Mouse (Mus musculus) forebrain, embryonic 16.5 days (tissue): ENCODE results near the gene Hoxa9. TPM values are rescaled to one million over a fixed set of nuclear protein-coding genes. Genes with fewer than 3 reads are reported as not detected.

Experiments used
- ATAC-seq: fragments of 200-750 bp; cut with Nextera tagmentation; 2 replicates; pipeline ENCODE4 v1.8.0; 2017; ENCODE audit warnings: mild to moderate bottlenecking, moderate library complexity
- H3K27ac ChIP-seq: fragments of 300-500 bp; sonication (generic); 2 replicates; pipeline ENCODE4 v1.5.1; 2014; ENCODE audit warnings: low read length, control low read depth
- H3K27me3 ChIP-seq: fragments of 300-500 bp; sonication (generic); replicated peaks from 2 replicates; pipeline ENCODE4 v1.6.1; 2014; ENCODE audit warnings: low read length; ENCODE audit not compliant: control insufficient read depth, insufficient read depth
- H3K36me3 ChIP-seq: fragments of 300-500 bp; sonication (generic); 2 replicates; pipeline ENCODE4 v1.6.1; 2014; ENCODE audit not compliant: control insufficient read depth, insufficient read depth
- H3K4me1 ChIP-seq: fragments of 300-500 bp; sonication (generic); replicated peaks from 2 replicates; pipeline ENCODE4 v1.6.1; 2014; ENCODE audit warnings: low read length; ENCODE audit not compliant: control insufficient read depth, insufficient read depth
- H3K4me2 ChIP-seq: fragments of 300-500 bp; sonication (generic); 2 replicates; pipeline ENCODE4 v1.6.1; 2014; ENCODE audit warnings: mild to moderate bottlenecking, low read length, control low read depth
- H3K4me3 ChIP-seq: fragments of 300-500 bp; sonication (generic); replicated peaks from 2 replicates; pipeline ENCODE4 v1.5.1; 2014; ENCODE audit warnings: mild to moderate bottlenecking, low read length, control low read depth
- H3K9ac ChIP-seq: fragments of 300-500 bp; sonication (generic); replicated peaks from 2 replicates; pipeline ENCODE4 v1.6.1; 2014; ENCODE audit warnings: low read depth, low read length, control low read depth
- H3K9me3 ChIP-seq: fragments of 300-500 bp; sonication (generic); 2 replicates; pipeline ENCODE4 v1.6.1; 2016; ENCODE audit warnings: low read length; ENCODE audit not compliant: control insufficient read depth
- WGBS: fragments of 180-500 bp; shearing (Covaris S2); extraction: QIAGEN DNeasy Blood & Tissue Kit; methylation state at CpG from one replicate; pipeline ENCODE4 v1.1.7; 2014; 5-methylcytosine and 5-hydroxymethylcytosine counted together
- polyA plus RNA-seq: library from polyadenylated mRNA; unstranded; fragments of >200 nt; fragmentation: Nextera tagmentation; extraction: Ambion mirVana; gene quantifications from 2 replicates; pipeline ENCODE4 v1.2.1, GENCODE M21; 2015

Hoxa9 gene
- polyA plus RNA-seq, 1 experiment from 2014 or later: not detected

DNA sequence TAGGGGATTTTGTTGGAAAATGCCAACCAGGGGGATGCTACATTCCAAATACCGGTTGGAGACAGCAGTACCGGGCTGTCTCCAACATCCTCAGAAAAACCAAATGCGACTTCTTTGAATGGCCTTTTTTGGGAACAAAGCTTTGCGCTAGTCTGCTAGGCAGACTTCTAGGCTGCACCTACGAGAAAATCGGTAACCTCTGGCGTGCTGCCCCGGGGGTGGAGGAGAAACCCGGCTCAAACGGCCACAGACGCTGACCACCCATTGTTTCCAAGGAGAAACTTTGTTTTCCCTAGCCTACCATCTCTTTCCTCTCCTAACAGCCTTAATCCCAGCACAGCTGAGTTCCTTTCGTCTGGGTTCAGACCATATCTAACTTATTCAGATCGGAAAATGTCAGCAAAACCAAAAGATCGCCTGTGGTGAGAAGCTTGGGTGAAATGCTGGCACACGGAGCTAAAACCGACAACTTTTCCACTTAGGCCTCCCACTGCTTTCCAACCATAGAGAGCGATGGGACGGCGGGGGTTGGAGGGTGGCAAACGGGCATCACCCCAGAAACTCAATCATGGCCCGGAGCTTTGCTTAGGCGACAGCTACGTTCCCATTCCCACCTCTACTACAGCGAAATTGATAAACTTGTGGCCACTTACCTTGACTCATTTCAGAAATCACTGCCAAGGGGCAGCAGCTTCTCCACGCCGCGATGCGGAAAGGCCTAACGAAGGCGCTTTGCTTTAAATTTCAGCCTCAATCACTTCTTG lies 8.9 kb upstream of the Hoxa9 start:
- no peaks in the 10 kb centered on the region for H3K36me3 ChIP-seq
- no peak overlapping the region for H3K4me3 ChIP-seq
- no peaks in the 10 kb centered on the region for H3K9me3 ChIP-seq
- no peak overlapping the region for H3K4me2 ChIP-seq
- peaks cover 90% of the 10 kb centered on the region for H3K27me3 ChIP-seq
- H3K27ac ChIP-seq: no peak overlapping the region
- ATAC-seq: no peak
- H3K9ac ChIP-seq: no peak overlapping the region
- no peaks in the 10 kb centered on the region for H3K4me1 ChIP-seq
- 3% methylated on average over 30 of the region's 30 CpGs for WGBS

DNA sequence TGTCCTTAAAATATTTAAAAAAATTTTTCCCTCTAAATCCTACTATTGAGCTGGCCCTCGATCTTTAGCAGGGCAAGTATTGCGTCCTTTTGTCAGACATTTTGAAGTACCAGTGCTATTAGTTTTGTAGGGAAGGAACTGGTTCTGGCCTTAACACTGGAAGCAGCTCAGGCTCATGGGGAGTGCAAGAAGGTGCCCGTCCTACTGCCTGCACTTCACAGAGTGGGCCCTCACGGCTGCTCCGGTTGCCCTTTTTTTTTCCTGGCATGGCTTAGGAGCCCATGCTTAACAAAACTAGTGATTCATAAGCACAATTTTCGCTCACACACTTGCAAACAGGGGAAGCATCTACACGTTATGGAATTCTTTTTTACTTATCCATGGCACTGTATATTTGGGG lies 8.1 kb upstream of the Hoxa9 start:
- WGBS: 4% methylated on average over 7 of the region's 7 CpGs
- no peak overlapping the region for H3K9ac ChIP-seq
- H3K36me3 ChIP-seq: no peaks in the 10 kb centered on the region
- no peak for ATAC-seq
- H3K4me3 ChIP-seq: no peak overlapping the region
- H3K4me1 ChIP-seq: no peaks in the 10 kb centered on the region; the same call in 1 of the 2 replicates
- no peaks in the 10 kb centered on the region for H3K9me3 ChIP-seq
- H3K27me3 ChIP-seq: peaks cover 92% of the 10 kb centered on the region
- H3K27ac ChIP-seq: no peak overlapping the region
- no peak overlapping the region for H3K4me2 ChIP-seq

GRCm38 (mm10) chr6:52238155-52238545 lies 7.3 kb upstream of the Hoxa9 start:
- no peaks in the 10 kb centered on the region for H3K36me3 ChIP-seq
- H3K4me1 ChIP-seq: no peaks in the 10 kb centered on the region; the same call in 1 of the 2 replicates
- H3K4me3 ChIP-seq: no peak overlapping the region
- H3K4me2 ChIP-seq: no peak overlapping the region
- H3K9me3 ChIP-seq: no peaks in the 10 kb centered on the region
- ATAC-seq: no peak
- WGBS: 3% methylated on average over 7 of the region's 7 CpGs
- no peak overlapping the region for H3K27ac ChIP-seq
- H3K9ac ChIP-seq: no peak overlapping the region
- peaks cover 92% of the 10 kb centered on the region for H3K27me3 ChIP-seq

DNA sequence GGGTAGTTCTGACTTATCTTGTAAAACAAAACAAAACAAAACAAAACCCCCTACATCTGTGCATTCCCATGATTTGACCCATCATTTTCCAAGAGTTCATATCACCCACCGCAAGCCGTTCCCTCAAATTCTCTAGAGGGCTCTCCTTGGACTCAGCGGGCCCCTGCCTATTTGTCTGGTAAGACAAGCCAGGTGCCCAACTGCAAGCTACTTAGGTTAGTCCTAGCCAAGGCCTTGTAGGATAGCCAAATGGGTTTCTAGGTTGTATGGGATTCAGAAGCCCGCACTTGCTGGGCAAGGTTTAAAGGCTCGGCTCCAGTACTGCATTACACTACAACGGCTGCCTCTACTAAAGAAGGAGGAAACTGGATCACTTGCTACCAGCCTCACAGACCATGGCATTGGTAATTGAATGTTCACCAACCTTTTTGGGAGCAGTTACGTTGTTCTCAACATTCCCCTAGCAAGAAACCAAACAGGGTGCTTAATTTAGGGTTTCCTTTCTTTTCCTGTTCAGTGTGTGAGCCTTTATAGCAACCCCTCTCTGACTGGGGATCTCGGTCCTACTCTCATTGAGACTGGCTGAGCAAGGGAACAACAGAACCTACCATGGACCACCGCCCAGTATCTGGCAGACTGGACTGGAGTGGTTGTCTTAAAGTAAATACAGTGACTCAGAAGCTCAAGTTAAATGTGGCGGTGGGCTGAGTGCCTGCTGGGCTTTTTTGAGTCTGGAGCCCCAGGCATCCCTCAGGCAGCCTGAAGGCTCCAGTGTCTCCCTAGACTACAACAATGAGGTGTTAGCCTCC lies 6.7 kb upstream of the Hoxa9 start:
- Histone ChIP-seq H3K36me3 (no peaks in the 10 kb centered on the region), H3K4me1 (no peaks in the 10 kb centered on the region; the same call in 1 of the 2 replicates), H3K9me3 (no peaks in the 10 kb centered on the region), H3K27ac (no peak overlapping the region), H3K4me2 (no peak overlapping the region), H3K27me3 (peaks cover 90% of the 10 kb centered on the region), H3K4me3 (no peak overlapping the region), H3K9ac (no peak overlapping the region)
- no peak for ATAC-seq
- WGBS: 5% methylated on average over 10 of the region's 10 CpGs

DNA sequence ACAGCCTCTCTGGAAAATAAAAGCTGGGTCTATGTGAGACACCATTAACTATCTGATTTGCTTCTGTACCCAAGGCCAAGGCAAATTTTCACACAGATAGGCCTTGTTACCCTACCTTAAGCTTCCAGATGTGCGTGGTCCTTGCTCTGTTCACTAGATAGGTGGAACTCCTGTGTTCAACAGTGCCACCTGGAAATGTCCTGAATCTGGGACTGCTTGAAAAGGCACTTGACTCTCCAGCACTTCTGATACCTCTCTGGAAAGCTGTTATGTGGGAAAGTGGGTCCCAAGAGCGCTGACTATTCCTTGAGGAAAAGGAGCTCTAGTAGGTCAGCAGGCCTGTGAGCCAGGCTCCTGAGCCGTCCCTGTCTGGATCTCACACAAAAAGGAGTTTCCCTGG lies 5.9 kb upstream of the Hoxa9 start:
- 4% methylated on average over 3 of the region's 3 CpGs for WGBS
- H3K4me2 ChIP-seq: no peak overlapping the region
- no peaks in the 10 kb centered on the region; the same call in 1 of the 2 replicates for H3K4me1 ChIP-seq
- H3K27ac ChIP-seq: no peak overlapping the region
- ATAC-seq: no peak
- H3K36me3 ChIP-seq: no peaks in the 10 kb centered on the region
- H3K9ac ChIP-seq: no peak overlapping the region
- H3K4me3 ChIP-seq: no peak overlapping the region
- peaks cover 92% of the 10 kb centered on the region for H3K27me3 ChIP-seq
- H3K9me3 ChIP-seq: no peaks in the 10 kb centered on the region

- H3K27me3 ChIP-seq: peaks cover 88% of the 10 kb centered on the region
- H3K4me3 ChIP-seq: no peak overlapping the region
- H3K4me2 ChIP-seq: no peak overlapping the region
- WGBS: 22% methylated on average over 6 of the region's 6 CpGs
- H3K4me1 ChIP-seq: no peaks in the 10 kb centered on the region; the same call in 1 of the 2 replicates
- H3K27ac ChIP-seq: no peak overlapping the region
- no peak overlapping the region for H3K9ac ChIP-seq
- ATAC-seq: no peak
- no peaks in the 10 kb centered on the region for H3K9me3 ChIP-seq
- H3K36me3 ChIP-seq: no peaks in the 10 kb centered on the region
These were observed 5.0 kb upstream of the Hoxa9 start for GRCm38 (mm10) chr6:52235866-52236265.

DNA sequence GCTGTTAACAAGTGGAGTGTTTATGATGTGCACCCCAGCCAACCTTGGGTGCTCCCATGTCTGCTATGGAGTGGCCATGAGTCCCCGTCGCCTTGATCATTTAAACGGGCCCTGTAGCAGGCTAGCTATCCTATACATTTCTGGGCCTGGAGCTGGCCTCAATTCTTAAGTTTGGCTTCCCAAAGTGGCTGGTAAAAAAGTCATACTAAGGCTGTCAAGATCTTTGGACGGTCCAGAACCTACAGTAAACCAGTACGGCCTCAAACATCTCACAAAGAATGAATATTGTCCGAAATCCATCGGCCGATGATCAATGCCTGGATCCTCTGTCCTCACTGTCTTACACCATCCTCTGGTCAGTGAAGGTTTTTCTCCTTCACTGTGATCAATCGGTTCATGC lies 4.4 kb upstream of the Hoxa9 start:
- H3K9me3 ChIP-seq: no peaks in the 10 kb centered on the region
- ATAC-seq: no peak
- peaks cover 88% of the 10 kb centered on the region for H3K27me3 ChIP-seq
- no peak overlapping the region for H3K9ac ChIP-seq
- H3K4me2 ChIP-seq: no peak overlapping the region
- no peaks in the 10 kb centered on the region for H3K36me3 ChIP-seq
- H3K4me3 ChIP-seq: no peak overlapping the region
- WGBS: 27% methylated on average over 9 of the region's 9 CpGs
- no peaks in the 10 kb centered on the region; the same call in 1 of the 2 replicates for H3K4me1 ChIP-seq
- H3K27ac ChIP-seq: no peak overlapping the region

DNA sequence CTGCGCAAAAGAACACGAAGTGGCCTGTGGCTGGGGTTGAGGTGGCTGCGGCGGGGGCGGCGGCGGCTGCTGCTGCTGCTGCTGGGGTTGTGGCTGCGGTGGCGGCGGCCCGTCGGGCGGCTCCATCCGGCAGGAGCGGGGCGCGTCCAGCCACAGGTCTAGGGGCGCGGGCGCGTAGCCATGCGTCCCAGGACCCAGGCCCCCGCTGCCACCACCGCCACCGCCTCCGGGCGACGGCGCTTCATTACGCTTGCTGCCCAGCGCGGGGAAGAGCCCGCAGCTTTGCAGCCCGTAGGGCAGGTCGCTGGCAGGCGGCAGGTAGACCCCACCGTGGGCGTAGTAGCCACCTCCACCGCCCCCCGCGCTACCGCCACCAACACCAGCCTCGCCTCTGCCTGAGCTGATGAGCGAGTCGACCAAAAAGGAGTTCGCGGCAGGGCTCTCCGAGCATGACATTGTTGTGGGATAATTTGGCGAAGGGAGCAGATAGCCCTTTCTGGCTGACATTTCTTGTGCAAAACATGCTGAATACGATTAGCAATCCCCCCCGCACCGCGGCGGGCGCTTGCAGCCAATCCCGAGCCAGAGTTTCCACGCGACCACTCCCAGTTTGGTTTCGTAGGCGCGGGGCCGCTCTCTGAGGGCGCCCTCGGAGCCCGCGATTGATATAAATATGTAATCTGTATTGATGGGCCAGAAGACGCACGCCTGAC lies 3.7 kb upstream of the Hoxa9 start:
- no peak overlapping the region for H3K27ac ChIP-seq

More for the DNA sequence above, 3.7 kb upstream of the Hoxa9 start:
- H3K27me3 ChIP-seq: peaks cover 86% of the 10 kb centered on the region
- ATAC-seq: no peak
- no peaks in the 10 kb centered on the region; the same call in 1 of the 2 replicates for H3K4me1 ChIP-seq
- WGBS: 2% methylated on average over 65 of the region's 68 CpGs
- no peak overlapping the region for H3K4me2 ChIP-seq
- H3K36me3 ChIP-seq: no peaks in the 10 kb centered on the region
- no peaks in the 10 kb centered on the region for H3K9me3 ChIP-seq
- H3K4me3 ChIP-seq: no peak overlapping the region
- H3K9ac ChIP-seq: no peak overlapping the region
